Mouse (Mus musculus): ENCODE data around the gene Arhgap23. TPM values are rescaled to one million over a fixed set of nuclear protein-coding genes. Genes with fewer than 3 reads are reported as not detected.

Arhgap23 gene
- polyA plus RNA-seq, 1 experiment: 26.0 TPM

Other genes with a start within 250 kb of the Arhgap23 start
- 70.8 and 80.2 TPM in 2 replicates for gene Kpnb1, start 227.7 kb upstream of the Arhgap23 start, polyA plus RNA-seq (2012; rRNA removed)
- gene Npepps, start 134.9 kb upstream of the Arhgap23 start, polyA plus RNA-seq (2012; rRNA removed): 51.6 and 55.6 TPM in 2 replicates
- 20.2 and 22.0 TPM in 2 replicates for gene Mrpl45, start 99.8 kb upstream of the Arhgap23 start, polyA plus RNA-seq (2012; rRNA removed)
- gene Gpr179, start 63.5 kb upstream of the Arhgap23 start, polyA plus RNA-seq (2012; rRNA removed): 0.11 and 0.25 TPM in 2 replicates
- gene Socs7, start 53.0 kb upstream of the Arhgap23 start, polyA plus RNA-seq (2012; rRNA removed): 9.1 and 9.7 TPM in 2 replicates
- not detected in 2 replicates for gene 4933428G20Rik, start 84.8 kb downstream of the Arhgap23 start, polyA plus RNA-seq (2012; rRNA removed)
- 1.4 and 1.6 TPM in 2 replicates for gene Srcin1, start 160.7 kb downstream of the Arhgap23 start, polyA plus RNA-seq (2012; rRNA removed)
- 0.77 and 0.80 TPM in 2 replicates for gene Epop, start 214.2 kb downstream of the Arhgap23 start, polyA plus RNA-seq (2012; rRNA removed)
- gene Mllt6, start 247.9 kb downstream of the Arhgap23 start, polyA plus RNA-seq (2012; rRNA removed): 30.2 and 37.2 TPM in 2 replicates

All from urinary bladder, adult 2 months (tissue).